Mouse (Mus musculus) MEL (cell line): Measurements from ENCODE around the gene Psmd2. TPM values are rescaled to one million over a fixed set of nuclear protein-coding genes. Genes with fewer than 3 reads are reported as not detected.

Source experiments
- DNase-seq: peaks from one replicate; pipeline ENCODE4 v3.0.0; 2011; ENCODE audit warnings: low read depth, low spot score
- H3K27ac ChIP-seq: 2 replicates; pipeline ENCODE4 v1.5.1; 2012; ENCODE audit warnings: low read depth, mild to moderate bottlenecking, control low read depth, low read length, moderate library complexity; ENCODE audit not compliant: control insufficient read depth
- H3K27me3 ChIP-seq, 2 experiments: fragments of 150-350 bp in 1 of 2; sonication (generic) in 1 of 2; 2 replicates each; pipeline ENCODE4 v1.6.1; 2012; ENCODE audit warnings: low read length in 2 of 2, mild to moderate bottlenecking in 2 of 2, improper control_type of control experiment in 1 of 2, moderate library complexity in 1 of 2; ENCODE audit not compliant: insufficient read depth in 2 of 2, control insufficient read depth in 1 of 2
- H3K36me3 ChIP-seq, 2 experiments: 2 replicates each; pipeline ENCODE4 v1.6.1; 2012 to 2014; ENCODE audit warnings: low read length in 2 of 2, improper control_type of control experiment in 1 of 2, inconsistent platforms in 1 of 2, mild to moderate bottlenecking in 1 of 2; ENCODE audit not compliant: insufficient read depth in 2 of 2, control insufficient read depth in 1 of 2
- H3K4me1 ChIP-seq, 2 experiments: fragments of 150-350 bp in 1 of 2; sonication (generic) in 1 of 2; 2 replicates each; pipeline ENCODE4 v1.6.1; 2012; ENCODE audit warnings: low read length in 2 of 2, improper control_type of control experiment in 1 of 2, mild to moderate bottlenecking in 1 of 2; ENCODE audit not compliant: insufficient read depth in 2 of 2, control insufficient read depth in 1 of 2
- H3K4me3 ChIP-seq, 2 experiments: fragments of 150-350 bp in 1 of 2; sonication (generic) in 1 of 2; 2 replicates each; pipeline ENCODE4 v1.5.1; 2012; ENCODE audit warnings: low read depth in 2 of 2, low read length in 2 of 2, mild to moderate bottlenecking in 2 of 2, moderate library complexity in 2 of 2, control low read depth in 1 of 2, improper control_type of control experiment in 1 of 2; ENCODE audit not compliant: control insufficient read depth in 1 of 2, insufficient read depth in 1 of 2
- H3K79me2 ChIP-seq: 2 replicates; pipeline ENCODE4 v1.6.1; 2012; ENCODE audit warnings: mild to moderate bottlenecking, low read length, moderate library complexity; ENCODE audit not compliant: control insufficient read depth, poor library complexity, insufficient read depth
- H3K9ac ChIP-seq: 2 replicates; pipeline ENCODE4 v1.6.1; 2012; ENCODE audit warnings: low read depth, mild to moderate bottlenecking, control low read depth, low read length, moderate library complexity; ENCODE audit not compliant: control insufficient read depth, poor library complexity, severe bottlenecking
- H3K9me3 ChIP-seq: fragments of 150-350 bp; sonication (generic); replicated peaks from 2 replicates; pipeline ENCODE4 v1.6.1; 2012; ENCODE audit warnings: mild to moderate bottlenecking, low read length, improper control_type of control experiment, moderate library complexity; ENCODE audit not compliant: insufficient read depth
- CHD1 ChIP-seq: IDR thresholded peaks from 2 replicates; pipeline ENCODE4 v1.6.1; 2012; ENCODE audit warnings: low read depth, mild to moderate bottlenecking, inconsistent platforms, low read length, improper control_type of control experiment
- CHD2 ChIP-seq: IDR thresholded peaks from 2 replicates; pipeline ENCODE4 v1.6.1; 2011; ENCODE audit warnings: low read length, improper control_type of control experiment
- CTCF ChIP-seq, 3 experiments: IDR thresholded peaks in 2 of 3; conservative IDR thresholded peaks in 1 of 3; 2 replicates each; pipeline ENCODE4 v1.5.1; 2011 to 2012; ENCODE audit warnings: low read length in 3 of 3, low read depth in 2 of 3, mild to moderate bottlenecking in 2 of 3, improper control_type of control experiment in 1 of 3, inconsistent platforms in 1 of 3, mixed read lengths in 1 of 3, moderate library complexity in 1 of 3; ENCODE audit not compliant: control insufficient read depth in 1 of 3, insufficient read depth in 1 of 3, poor library complexity in 1 of 3, severe bottlenecking in 1 of 3
- ELF1 ChIP-seq: IDR thresholded peaks from 2 replicates; pipeline ENCODE4 v1.6.1; 2014; ENCODE audit warnings: low read depth, mild to moderate bottlenecking, inconsistent platforms, low read length, improper control_type of control experiment, moderate library complexity
- EP300 ChIP-seq, 2 experiments: IDR thresholded peaks; 2 replicates each; pipeline ENCODE4 v1.6.1; 2011; ENCODE audit warnings: improper control_type of control experiment in 2 of 2, low read length in 2 of 2, low read depth in 1 of 2, mild to moderate bottlenecking in 1 of 2
- ETS1 ChIP-seq: IDR thresholded peaks from 2 replicates; pipeline ENCODE4 v1.6.1; 2012; ENCODE audit warnings: low read depth, mild to moderate bottlenecking, inconsistent platforms, low read length, improper control_type of control experiment, moderate library complexity
- GABPA ChIP-seq: IDR thresholded peaks from 2 replicates; pipeline ENCODE4 v1.6.1; 2012; ENCODE audit warnings: low read depth, mild to moderate bottlenecking, inconsistent platforms, low read length, improper control_type of control experiment, moderate library complexity
- HCFC1 ChIP-seq: IDR thresholded peaks from 2 replicates; pipeline ENCODE4 v1.6.1; 2012; ENCODE audit warnings: low read depth, mild to moderate bottlenecking, inconsistent platforms, low read length, improper control_type of control experiment, moderate library complexity
- KAT2A ChIP-seq: conservative IDR thresholded peaks from 2 replicates; pipeline ENCODE4 v1.6.1; 2012; ENCODE audit warnings: low read depth, low read length, improper control_type of control experiment, inconsistent platforms
- MAFK ChIP-seq: IDR thresholded peaks from 2 replicates; pipeline ENCODE4 v1.6.1; 2011; ENCODE audit warnings: low read depth, mild to moderate bottlenecking, low read length, improper control_type of control experiment, borderline replicate concordance
- MAZ ChIP-seq: IDR thresholded peaks from 2 replicates; pipeline ENCODE4 v1.6.1; 2012; ENCODE audit warnings: low read depth, mild to moderate bottlenecking, inconsistent platforms, low read length, improper control_type of control experiment
- MEF2A ChIP-seq: IDR thresholded peaks from 2 replicates; pipeline ENCODE4 v1.6.1; 2014; ENCODE audit warnings: low read depth, mild to moderate bottlenecking, inconsistent platforms, low read length, improper control_type of control experiment; ENCODE audit not compliant: poor library complexity, insufficient replicate concordance, severe bottlenecking; ENCODE audit errors: extremely low read depth
- MXI1 ChIP-seq: IDR thresholded peaks from 2 replicates; pipeline ENCODE4 v1.6.1; 2011; ENCODE audit warnings: mild to moderate bottlenecking, low read depth, low read length, improper control_type of control experiment
- MYB ChIP-seq: IDR thresholded peaks from 2 replicates; pipeline ENCODE4 v1.6.1; 2011; ENCODE audit warnings: mild to moderate bottlenecking, low read depth, low read length, improper control_type of control experiment
- MYC ChIP-seq: IDR thresholded peaks from 2 replicates; pipeline ENCODE4 v1.6.1; 2011; ENCODE audit warnings: low read depth, mild to moderate bottlenecking, low read length, improper control_type of control experiment, moderate library complexity
- NELFE ChIP-seq: IDR thresholded peaks from 2 replicates; pipeline ENCODE4 v1.6.1; 2011; ENCODE audit warnings: low read depth, low read length, improper control_type of control experiment
- NRF1 ChIP-seq: IDR thresholded peaks from 2 replicates; pipeline ENCODE4 v1.6.1; 2014; ENCODE audit warnings: low read depth, mild to moderate bottlenecking, inconsistent platforms, low read length, improper control_type of control experiment, moderate library complexity; ENCODE audit not compliant: poor library complexity, insufficient read depth, severe bottlenecking
- POLR2A ChIP-seq, 2 experiments: IDR thresholded peaks; 2 replicates each; pipeline ENCODE4 v1.6.1; 2011 to 2012; ENCODE audit warnings: low read length in 2 of 2, mild to moderate bottlenecking in 2 of 2, control low read depth in 1 of 2, improper control_type of control experiment in 1 of 2, low read depth in 1 of 2, moderate library complexity in 1 of 2; ENCODE audit not compliant: control insufficient read depth in 1 of 2, insufficient read depth in 1 of 2, poor library complexity in 1 of 2
- POLR2AphosphoS2 ChIP-seq: IDR thresholded peaks from 2 replicates; pipeline ENCODE4 v1.6.1; 2011; ENCODE audit warnings: low read length, improper control_type of control experiment
- POLR2AphosphoS5 ChIP-seq: IDR thresholded peaks from 2 replicates; pipeline ENCODE4 v1.6.1; 2012; ENCODE audit warnings: low read depth, borderline replicate concordance, mild to moderate bottlenecking, inconsistent platforms, low read length, moderate library complexity, mixed read lengths
- RAD21 ChIP-seq: IDR thresholded peaks from 2 replicates; pipeline ENCODE4 v1.6.1; 2011; ENCODE audit warnings: mild to moderate bottlenecking, low read depth, low read length, improper control_type of control experiment
- RCOR1 ChIP-seq: IDR thresholded peaks from 2 replicates; pipeline ENCODE4 v1.6.1; 2012; ENCODE audit warnings: low read depth, mild to moderate bottlenecking, inconsistent platforms, low read length, improper control_type of control experiment
- SIN3A ChIP-seq: IDR thresholded peaks from 2 replicates; pipeline ENCODE4 v1.6.1; 2012; ENCODE audit warnings: low read length, improper control_type of control experiment, inconsistent platforms
- SMC3 ChIP-seq: IDR thresholded peaks from 2 replicates; pipeline ENCODE4 v1.6.1; 2011; ENCODE audit warnings: low read depth, low read length, improper control_type of control experiment
- TAL1 ChIP-seq: IDR thresholded peaks from 2 replicates; pipeline ENCODE4 v1.6.1; 2012; ENCODE audit warnings: mild to moderate bottlenecking, inconsistent platforms, low read length, moderate library complexity, mixed read lengths
- TBP ChIP-seq: IDR thresholded peaks from 2 replicates; pipeline ENCODE4 v1.8.0; 2011; ENCODE audit warnings: low read depth, low read length, improper control_type of control experiment
- TCF12 ChIP-seq: IDR thresholded peaks from 2 replicates; pipeline ENCODE4 v1.6.1; 2014; ENCODE audit warnings: low read depth, mild to moderate bottlenecking, inconsistent platforms, low read length, improper control_type of control experiment, moderate library complexity
- USF1 ChIP-seq: IDR thresholded peaks from 2 replicates; pipeline ENCODE4 v1.6.1; 2014; ENCODE audit warnings: low read depth, mild to moderate bottlenecking, inconsistent platforms, low read length, improper control_type of control experiment, moderate library complexity
- USF2 ChIP-seq, 2 experiments: IDR thresholded peaks; 2 replicates each; pipeline ENCODE4 v1.6.1; 2011 to 2012; ENCODE audit warnings: improper control_type of control experiment in 2 of 2, low read length in 2 of 2, borderline replicate concordance in 1 of 2, inconsistent platforms in 1 of 2, low read depth in 1 of 2, mild to moderate bottlenecking in 1 of 2; ENCODE audit not compliant: insufficient read depth in 1 of 2
- ZC3H11A ChIP-seq: IDR thresholded peaks from 2 replicates; pipeline ENCODE4 v1.6.1; 2012; ENCODE audit warnings: low read depth, mild to moderate bottlenecking, inconsistent platforms, low read length, improper control_type of control experiment
- ZKSCAN1 ChIP-seq: IDR thresholded peaks from 2 replicates; pipeline ENCODE4 v1.6.1; 2012; ENCODE audit warnings: low read depth, mild to moderate bottlenecking, inconsistent platforms, low read length, improper control_type of control experiment, moderate library complexity
- ZMIZ1 ChIP-seq: IDR thresholded peaks from 2 replicates; pipeline ENCODE4 v1.6.1; 2012; ENCODE audit warnings: low read depth, mild to moderate bottlenecking, inconsistent platforms, low read length, improper control_type of control experiment, moderate library complexity
- ZNF384 ChIP-seq: IDR thresholded peaks from 2 replicates; pipeline ENCODE4 v1.6.1; 2012; ENCODE audit warnings: low read depth, mild to moderate bottlenecking, inconsistent platforms, low read length, improper control_type of control experiment
- polyA plus RNA-seq, 2 experiments: library from polyadenylated mRNA; stranded (reverse) in 1 of 2; unstranded in 1 of 2; fragments of >175 nt in 1 of 2; fragments of >200 nt in 1 of 2; gene quantifications; 2 replicates each; pipeline versions ENCODE4 v1.2.1 to v1.2.4; 2012; ENCODE audit warnings: low replicate concordance in 2 of 2, low read depth in 1 of 2; ENCODE audit not compliant: insufficient read length in 2 of 2, insufficient read depth in 1 of 2, missing spikeins in 1 of 2
- total RNA-seq: library from RNA; depleted of rRNA; stranded (reverse); fragments of 300-350 nt; gene quantifications from 2 replicates; pipeline ENCODE4 v1.2.3, GENCODE M21; 2012

The Psmd2 gene
- total and polyA plus RNA-seq, 3 experiments: 81.9 to 432 (median 262) TPM

DNA sequence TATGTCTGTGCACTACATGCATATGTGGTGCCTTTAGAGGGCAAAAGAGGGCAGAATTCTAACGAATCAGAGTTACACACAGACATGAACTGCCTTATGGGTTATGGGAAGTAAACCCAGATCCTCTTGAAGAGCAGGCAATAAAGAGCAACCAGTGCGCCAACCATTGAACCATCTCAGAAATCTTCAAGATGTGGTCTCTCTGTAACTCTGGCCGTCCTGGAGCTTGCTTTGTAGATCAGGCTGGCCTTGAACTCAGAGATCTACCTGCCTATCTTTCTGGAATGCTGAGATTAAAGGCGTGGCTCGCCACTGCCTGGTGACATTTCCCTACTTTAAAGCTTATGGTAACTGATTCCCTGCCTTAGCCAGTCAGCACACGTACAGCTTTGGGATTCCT, 20.4 kb downstream of the Psmd2 start (continued):
- TF ChIP-seq HCFC1: no peak
- no peak for TF ChIP-seq MXI1
- no peak for TF ChIP-seq ZC3H11A
- TF ChIP-seq USF2 (IDR thresholded peaks at IDR 0.05; ENCODE audit: borderline replicate concordance in 1 of 2, insufficient read depth in 1 of 2, low read depth in 1 of 2, low read length in 2 of 2): no peak
- TF ChIP-seq USF1: 0 out of 2 replicates have a peak, but pooled peaks have one; percentile 2
- no peak for TF ChIP-seq EP300 (IDR thresholded peaks at IDR 0.05; ENCODE audit: low read depth in 1 of 2, low read length in 2 of 2)
- peak in 1 of 3 experiments; percentile 14; a peak in 1 of 6 replicates for TF ChIP-seq CTCF (IDR thresholded peaks at IDR 0.05 in 2 of 3, conservative IDR thresholded peaks at IDR 0.05 in 1 of 3; ENCODE audit: control insufficient read depth in 1 of 3, insufficient read depth in 1 of 3, low read depth in 2 of 3, low read length in 3 of 3, poor library complexity in 1 of 3, severe bottlenecking in 1 of 3)
- no peak for TF ChIP-seq MYC
- TF ChIP-seq, all 39 proteins: peak for 7

DNA sequence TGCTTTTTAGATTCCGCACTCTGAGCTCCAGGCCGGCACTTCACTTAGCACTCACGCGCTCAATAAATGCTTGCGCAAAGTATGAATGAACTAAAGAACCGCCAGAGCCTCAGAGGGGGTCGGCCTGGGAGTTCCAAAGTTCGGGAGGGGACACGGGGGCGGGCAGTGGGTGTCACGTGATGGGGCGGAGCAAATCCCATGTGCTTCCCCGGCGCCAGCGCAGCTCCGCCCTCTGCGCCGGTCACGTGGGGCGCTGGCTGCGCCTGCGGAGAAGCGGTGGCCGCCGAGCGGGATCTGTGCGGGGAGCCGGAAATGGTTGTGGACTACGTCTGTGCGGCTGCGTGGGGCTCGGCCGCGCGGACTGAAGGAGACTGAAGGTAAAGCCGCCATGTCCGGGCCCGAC, 21.0 kb downstream of the Psmd2 start:
- Histone ChIP-seq H3K27ac (peak overlapping the region; percentile 71), H3K9me3 (no peaks in the 10 kb centered on the region), H3K27me3 (no peaks in the 10 kb centered on the region), H3K4me1 (peaks cover 8 to 22% of the 10 kb centered on the region in 2 experiments), H3K4me3 (peak overlapping the region; percentile 63 to 98), H3K79me2 (peaks cover 41% of the 10 kb centered on the region), H3K9ac (peak overlapping the region; percentile 99), H3K36me3 (peaks cover 19 to 32% of the 10 kb centered on the region in 2 experiments)
- peak; percentile 96 for DNase-seq
- no peak for TF ChIP-seq EP300 (IDR thresholded peaks at IDR 0.05; ENCODE audit: low read depth in 1 of 2, low read length in 2 of 2)
- no peak for TF ChIP-seq CTCF (IDR thresholded peaks at IDR 0.05 in 2 of 3, conservative IDR thresholded peaks at IDR 0.05 in 1 of 3; ENCODE audit: control insufficient read depth in 1 of 3, insufficient read depth in 1 of 3, low read depth in 2 of 3, low read length in 3 of 3, poor library complexity in 1 of 3, severe bottlenecking in 1 of 3)
- peak; percentile 60 to 86 for TF ChIP-seq POLR2A (IDR thresholded peaks at IDR 0.05; ENCODE audit: control insufficient read depth in 1 of 2, insufficient read depth in 1 of 2, low read depth in 1 of 2, low read length in 2 of 2, poor library complexity in 1 of 2)
- TF ChIP-seq POLR2AphosphoS2: 0 out of 2 replicates have a peak, but pooled peaks have one; percentile 48
- TF ChIP-seq RCOR1: no peak
- TF ChIP-seq MXI1: peak; percentile 77; the same call in 1 of the 2 replicates
- no peak for TF ChIP-seq TCF12
- no peak for TF ChIP-seq ZNF384
- TF ChIP-seq KAT2A: no peak
- peak; percentile 96 to 99 for TF ChIP-seq USF2 (IDR thresholded peaks at IDR 0.05; ENCODE audit: borderline replicate concordance in 1 of 2, insufficient read depth in 1 of 2, low read depth in 1 of 2, low read length in 2 of 2)
- no peak for TF ChIP-seq ZMIZ1
- TF ChIP-seq MEF2A: no peak
- peak; percentile 81 for TF ChIP-seq NELFE
- TF ChIP-seq MAZ: peak; percentile 64; the same call in 1 of the 2 replicates
- TF ChIP-seq ETS1: peak; percentile 28; the same call in 1 of the 2 replicates
- TF ChIP-seq CHD2: no peak
- TF ChIP-seq HCFC1: peak; percentile 77
- no peak for TF ChIP-seq RAD21
- TF ChIP-seq TBP: peak; percentile 71
- no peak for TF ChIP-seq ZC3H11A
- TF ChIP-seq CHD1: no peak
- TF ChIP-seq GABPA: no peak
- peak; percentile 85 for TF ChIP-seq MYC
- TF ChIP-seq NRF1: peak; percentile 85
- no peak for TF ChIP-seq POLR2AphosphoS5
- no peak for TF ChIP-seq MYB
- peak; percentile 72 for TF ChIP-seq ELF1
- TF ChIP-seq SMC3: no peak
- TF ChIP-seq MAFK: no peak
- no peak for TF ChIP-seq ZKSCAN1
- TF ChIP-seq SIN3A: peak; percentile 80
- TF ChIP-seq TAL1: no peak
